Mouse (Mus musculus) activated CD4-positive, CD25-positive, alpha-beta regulatory T cell, adult 9 weeks (primary cell): ENCODE data around the gene Ccr4. TPM values are rescaled to one million over a fixed set of nuclear protein-coding genes. Genes with fewer than 3 reads are reported as not detected.

Experiments
- polyA plus RNA-seq: library from polyadenylated mRNA; unstranded; fragments of 100-300 nt; shearing (Covaris generic); gene quantifications from one replicate; pipeline ENCODE4 v1.2.1, GENCODE M21; 2017

Ccr4 gene
- 37.5 TPM for polyA plus RNA-seq

GRCm38 (mm10) chr9:114504816-114505215 lies at the start of gene Ccr4:
TSS of gene Ccr4 (minus strand) at chr9:114504916.

GRCm38 (mm10) chr9:114515364-114515763 lies 10.6 kb upstream of the Ccr4 start, which contains the start of gene C130032M10Rik:
TSS of gene C130032M10Rik (plus strand) at chr9:114515697.

Other genes with a start within 250 kb of the Ccr4 start
- 4.5 TPM for gene Bcl2a1c, start 174.8 kb downstream of the Ccr4 start, polyA plus RNA-seq
- gene Crtap, start 114.2 kb downstream of the Ccr4 start, polyA plus RNA-seq, result 2.3 TPM
- gene Glb1, start 103.8 kb downstream of the Ccr4 start, polyA plus RNA-seq, result 49.0 TPM
- 26.5 TPM for gene Tmppe, start 103.8 kb downstream of the Ccr4 start, polyA plus RNA-seq
- not detected for gene C130032M10Rik, start 10.8 kb upstream of the Ccr4 start, polyA plus RNA-seq
- not detected for gene Trim71, start 59.5 kb upstream of the Ccr4 start, polyA plus RNA-seq
- gene Cnot10, start 135.3 kb upstream of the Ccr4 start, polyA plus RNA-seq, result 65.0 TPM
- 62.7 TPM for gene Dync1li1, start 183.9 kb upstream of the Ccr4 start, polyA plus RNA-seq
- gene Cmtm6, start 226.2 kb upstream of the Ccr4 start, polyA plus RNA-seq, result 224 TPM